Mouse (Mus musculus) stomach, postnatal 0 days (tissue): Measurements from ENCODE around the gene Acot7.

Source experiments
- CTCF ChIP-seq: IDR thresholded peaks from 2 replicates; pipeline ENCODE4 v1.5.1; 2016; ENCODE audit warnings: antibody characterized with exemption, low read depth, mild to moderate bottlenecking, moderate library complexity
- EP300 ChIP-seq: optimal IDR thresholded peaks from 2 replicates; pipeline ENCODE3; 2016; ENCODE audit warnings: antibody characterized with exemption

DNA sequence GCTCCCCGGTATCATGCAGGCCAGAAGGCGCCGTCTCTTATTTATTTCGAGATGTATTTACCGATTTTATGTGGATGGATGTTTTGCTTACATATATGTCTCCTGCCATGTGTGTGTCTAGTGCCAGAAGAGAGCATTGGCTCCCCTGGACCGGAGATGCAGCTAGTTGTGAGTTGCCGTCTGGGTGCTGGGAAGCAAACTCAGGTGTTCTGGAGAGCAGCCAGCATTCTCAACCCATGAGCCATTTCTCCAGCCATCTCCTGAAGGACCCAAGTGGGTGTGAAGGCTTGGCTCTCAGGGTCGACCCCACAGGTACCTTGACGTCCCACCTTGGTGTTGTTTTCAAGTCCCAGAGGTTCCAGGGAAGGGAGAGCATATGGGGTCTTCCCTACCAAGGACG is 4.3 kb downstream of the Acot7 start:
- TF ChIP-seq CTCF = no peak
- no peak for TF ChIP-seq EP300
